Mouse (Mus musculus): ENCODE measurements at regions not wholly inside any gene's neighbourhood (a gene's known extent, or its start where the extent isn't known, plus 50 kb on each side); places are given as distances from the start of the nearest gene placed in this dataset.

DNA sequence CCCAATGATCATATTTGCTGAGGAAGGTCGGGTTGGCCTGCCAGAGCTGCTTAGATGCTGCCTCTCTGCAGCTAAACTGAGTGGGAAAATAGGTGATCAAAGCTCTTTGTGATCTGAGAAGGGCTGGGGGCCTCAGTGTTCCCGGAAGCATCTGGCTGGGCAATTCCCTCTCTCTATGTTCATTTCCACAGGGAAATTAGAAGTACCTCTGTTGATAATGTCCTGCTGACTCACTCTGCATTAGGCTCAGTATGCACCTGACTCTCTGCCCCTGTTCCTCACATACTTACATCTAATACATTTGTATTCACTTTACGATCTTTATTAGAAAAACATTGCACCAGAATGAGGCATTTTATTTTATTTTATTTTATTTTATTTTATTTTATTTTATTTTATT lies 514.8 kb upstream of the Msl3l2 start:
- H3K4me3 ChIP-seq (ENCODE audit: low read length): no peak overlapping the region
- no peak overlapping the region for H3K4me2 ChIP-seq (ENCODE audit: low read depth, low read length)
- H3K9ac ChIP-seq (replicated peaks; ENCODE audit: low read length): no peak overlapping the region
- TF ChIP-seq CTCF (IDR thresholded peaks at IDR 0.05; ENCODE audit: low read depth): no peak
- no peaks in the 10 kb centered on the region for H3K36me3 ChIP-seq (ENCODE audit: insufficient read depth, low read length)
- no peak overlapping the region for H3K27ac ChIP-seq
- no peaks in the 10 kb centered on the region for H3K27me3 ChIP-seq (ENCODE audit: insufficient read depth, low read length)
- H3K4me1 ChIP-seq (ENCODE audit: insufficient read depth, low read length): no peaks in the 10 kb centered on the region
- WGBS: 55% methylated on average over 3 of the region's 3 CpGs
- no peaks in the 10 kb centered on the region for H3K9me3 ChIP-seq (ENCODE audit: low read length)
- no peak for ATAC-seq
- DNase-seq (ENCODE audit: low spot score): no peak

DNA sequence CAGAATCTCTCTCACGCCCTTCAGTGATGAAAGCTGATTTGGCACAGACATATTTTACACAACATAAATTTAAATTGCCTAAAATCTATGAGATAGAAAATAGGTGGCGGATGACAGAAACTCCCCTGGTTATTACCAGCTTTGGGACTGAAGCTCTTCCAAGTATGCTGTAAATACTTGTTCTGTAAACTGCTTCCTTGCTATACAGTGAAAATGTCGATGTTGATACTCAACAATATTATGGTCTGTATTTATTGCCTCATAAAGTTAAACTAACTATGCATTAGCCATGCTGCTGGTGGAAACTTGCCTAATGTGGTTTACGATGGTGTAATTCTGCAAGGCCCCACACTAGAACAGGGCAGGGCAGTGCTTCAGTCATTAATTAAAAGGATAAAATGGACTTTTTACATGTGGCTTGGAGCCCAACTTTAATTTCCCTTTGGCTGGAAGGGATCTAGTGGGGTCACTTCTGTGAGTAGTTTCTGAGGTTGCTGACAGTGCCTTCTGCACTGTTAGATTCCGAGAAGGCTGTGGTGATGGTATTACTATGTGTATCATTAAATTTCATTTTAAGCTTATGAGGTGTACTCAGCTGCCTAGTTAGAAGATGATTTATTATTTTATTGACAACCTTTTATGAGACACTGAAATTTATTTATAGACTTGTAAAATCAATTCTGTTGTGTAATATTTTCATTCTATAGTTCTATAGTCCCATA lies 482.0 kb upstream of the Msl3l2 start:
- no peak for TF ChIP-seq CTCF (IDR thresholded peaks at IDR 0.05; ENCODE audit: low read depth)
- no peak for ATAC-seq
- no peaks in the 10 kb centered on the region for H3K36me3 ChIP-seq (ENCODE audit: insufficient read depth, low read length)
- 87% methylated on average over 5 of the region's 5 CpGs for WGBS
- no peak overlapping the region for H3K27ac ChIP-seq
- no peak overlapping the region for H3K4me2 ChIP-seq (ENCODE audit: low read depth, low read length)
- no peaks in the 10 kb centered on the region for H3K9me3 ChIP-seq (ENCODE audit: low read length)
- H3K27me3 ChIP-seq (ENCODE audit: insufficient read depth, low read length): no peaks in the 10 kb centered on the region
- H3K4me1 ChIP-seq (ENCODE audit: insufficient read depth, low read length): no peaks in the 10 kb centered on the region
- H3K9ac ChIP-seq (replicated peaks; ENCODE audit: low read length): no peak overlapping the region
- no peak for DNase-seq (ENCODE audit: low spot score)
- no peak overlapping the region for H3K4me3 ChIP-seq (ENCODE audit: low read length)

DNA sequence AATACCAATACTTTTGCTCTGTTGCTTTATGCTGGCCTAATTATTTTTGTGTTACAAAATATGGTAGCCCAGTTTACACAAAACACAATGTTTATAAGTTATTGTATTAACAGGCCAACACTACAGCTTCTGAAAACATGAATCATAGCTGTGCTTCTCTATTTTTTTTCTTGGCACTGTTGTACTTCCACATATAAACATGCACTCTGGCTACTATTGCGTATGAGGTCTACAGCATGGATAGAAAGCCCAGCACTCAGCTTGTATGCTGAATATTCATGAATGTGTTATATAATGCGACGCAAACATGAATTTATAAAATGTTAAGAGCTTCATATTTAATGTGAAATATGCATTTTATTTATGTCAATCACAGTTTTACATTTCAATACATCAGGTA lies 465.4 kb upstream of the Msl3l2 start:
- H3K4me3 ChIP-seq (ENCODE audit: low read length): no peak overlapping the region
- no peak overlapping the region for H3K4me2 ChIP-seq (ENCODE audit: low read depth, low read length)
- no peak for DNase-seq (ENCODE audit: low spot score)
- H3K36me3 ChIP-seq (ENCODE audit: insufficient read depth, low read length): no peaks in the 10 kb centered on the region
- no peaks in the 10 kb centered on the region for H3K4me1 ChIP-seq (ENCODE audit: insufficient read depth, low read length)
- TF ChIP-seq CTCF (IDR thresholded peaks at IDR 0.05; ENCODE audit: low read depth): no peak
- 75% methylated on average over 3 of the region's 3 CpGs for WGBS
- no peak for ATAC-seq
- H3K9ac ChIP-seq (replicated peaks; ENCODE audit: low read length): no peak overlapping the region
- H3K27ac ChIP-seq: no peak overlapping the region
- no peaks in the 10 kb centered on the region for H3K27me3 ChIP-seq (ENCODE audit: insufficient read depth, low read length)
- H3K9me3 ChIP-seq (ENCODE audit: low read length): no peaks in the 10 kb centered on the region
